Mouse (Mus musculus) thymus, adult 2 months (tissue): ENCODE data around the gene Gm29094.

ENCODE experiments used
- CTCF ChIP-seq: fragments of 200-500 bp; IDR thresholded peaks from 2 replicates; pipeline ENCODE4 v1.5.1; 2012; ENCODE audit warnings: mild to moderate bottlenecking, control low read depth, low read length, moderate library complexity, borderline replicate concordance; ENCODE audit not compliant: control insufficient read depth, poor library complexity, insufficient read depth; ENCODE audit errors: extremely low read depth
- POLR2A ChIP-seq: fragments of 200-500 bp; IDR thresholded peaks from 2 replicates; pipeline ENCODE4 v1.6.1; 2012; ENCODE audit warnings: mild to moderate bottlenecking, low read length, control low read depth, moderate library complexity; ENCODE audit not compliant: control insufficient read depth, poor library complexity, insufficient read depth; ENCODE audit errors: extremely low read depth

- TF ChIP-seq CTCF (no peak), POLR2A (no peak)
Measured at GRCm38 (mm10) chr9:89253400-89253799, 54.2 kb downstream of the Gm29094 start.
